Mouse (Mus musculus) lung, embryonic 14.5 days (tissue): ENCODE data around the gene Dnaja1. TPM values are rescaled to one million over a fixed set of nuclear protein-coding genes. Genes with fewer than 3 reads are reported as not detected.
A peak's percentile ranks its signal among the peaks of the same experiment; 100 is the strongest.

Source experiments
- ATAC-seq: fragments of 200-750 bp; cut with Nextera tagmentation; 2 replicates; pipeline ENCODE4 v1.8.0; 2017; ENCODE audit warnings: mild to moderate bottlenecking, moderate TSS enrichment, moderate library complexity; ENCODE audit not compliant: insufficient read depth
- DNase-seq: peaks from one replicate; pipeline ENCODE4 v3.0.0-alpha.2; 2015
- H3K27ac ChIP-seq: fragments of 300-500 bp; sonication (generic); 2 replicates; pipeline ENCODE4 v1.5.1; 2014; ENCODE audit warnings: low read depth, mild to moderate bottlenecking, moderate library complexity
- H3K27me3 ChIP-seq: fragments of 300-500 bp; sonication (generic); 2 replicates; pipeline ENCODE4 v1.6.1; 2014; ENCODE audit warnings: low read length, control low read depth; ENCODE audit not compliant: insufficient read depth
- H3K36me3 ChIP-seq: fragments of 300-500 bp; sonication (generic); 2 replicates; pipeline ENCODE4 v1.6.1; 2014; ENCODE audit warnings: control low read depth; ENCODE audit not compliant: insufficient read depth
- H3K4me1 ChIP-seq: fragments of 300-500 bp; sonication (generic); 2 replicates; pipeline ENCODE4 v1.6.1; 2014; ENCODE audit warnings: antibody characterized with exemption, control low read depth; ENCODE audit not compliant: insufficient read depth
- H3K4me2 ChIP-seq: fragments of 300-500 bp; sonication (generic); 2 replicates; pipeline ENCODE4 v1.6.1; 2014; ENCODE audit warnings: mild to moderate bottlenecking
- H3K4me3 ChIP-seq: fragments of 300-500 bp; sonication (generic); 2 replicates; pipeline ENCODE4 v1.5.1; 2014; ENCODE audit warnings: low read depth, low read length
- H3K9ac ChIP-seq: fragments of 300-500 bp; sonication (generic); 2 replicates; pipeline ENCODE4 v1.6.1; 2014
- H3K9me3 ChIP-seq: fragments of 300-500 bp; sonication (generic); 2 replicates; pipeline ENCODE4 v1.6.1; 2016; ENCODE audit warnings: low read depth, low read length, control low read depth
- CTCF ChIP-seq: IDR thresholded peaks from 2 replicates; pipeline ENCODE4 v1.5.1; 2016; ENCODE audit warnings: antibody characterized with exemption, low read depth
- WGBS: fragments of 180-500 bp; shearing (Covaris S2); extraction: QIAGEN DNeasy Blood & Tissue Kit; methylation state at CpG from one replicate; pipeline ENCODE4 v1.1.7; 2014; 5-methylcytosine and 5-hydroxymethylcytosine counted together
- microRNA counts: library from miRNA; unstranded; fragments of <30 nt; microRNA quantifications from one replicate; lab custom pipeline; 2016
- microRNA-seq: library from miRNA; unstranded; fragments of <30 nt; microRNA quantifications from one replicate; pipeline ENCODE4, GENCODE M21; 2016; ENCODE audit warnings: borderline number of aligned reads
- polyA plus RNA-seq: library from polyadenylated mRNA; unstranded; fragments of >200 nt; fragmentation: Nextera tagmentation; extraction: Ambion mirVana; gene quantifications from 2 replicates; pipeline ENCODE4 v1.2.1, GENCODE M21; 2014

The Dnaja1 gene
- polyA plus RNA-seq, 1 experiment from 2014 or later = 393 TPM

DNA sequence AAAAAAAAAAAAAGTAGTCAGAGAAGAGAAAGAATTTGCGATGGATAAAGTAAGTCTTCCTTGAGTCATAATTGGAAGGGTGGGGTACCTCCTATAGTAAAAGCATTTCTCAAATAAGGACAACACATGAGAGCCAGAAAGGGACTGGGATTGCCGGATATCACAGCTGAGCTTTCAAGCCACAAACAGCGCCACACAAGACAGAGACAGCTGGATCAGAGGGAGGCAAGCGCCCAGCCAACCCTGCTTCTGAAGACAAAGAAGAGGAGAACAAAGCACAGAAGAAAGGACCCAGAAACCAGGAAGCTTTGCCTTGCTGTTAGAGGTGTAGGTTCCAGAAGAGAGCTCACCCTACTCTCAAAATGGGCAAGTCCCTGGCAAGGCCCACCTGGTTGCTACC, 64.6 kb downstream of the Dnaja1 start:
- Histone ChIP-seq H3K27me3 (no peaks in the 10 kb centered on the region), H3K36me3 (no peaks in the 10 kb centered on the region), H3K4me2 (no peak overlapping the region), H3K9ac (no peak overlapping the region), H3K9me3 (no peaks in the 10 kb centered on the region), H3K4me1 (peaks cover under 1% of the 10 kb centered on the region; the same call in 1 of the 2 replicates), H3K4me3 (no peak overlapping the region), H3K27ac (no peak overlapping the region)
- 81% methylated on average over 4 of the region's 4 CpGs for WGBS
- TF ChIP-seq CTCF = no peak
- DNase-seq (no peak), ATAC-seq (no peak)

MicroRNAs within 50 kb of the gene (microRNA counts, 519-probe panel; counts per million panel counts)
- microRNA mmu-miR-207 (lab: Ali Mortazavi, UCI) = 906 counts per million, percentile 4 among the panel's probes with 10 or more counts

Small RNA genes lying within 50 kb of the gene (microRNA-seq; reads per million reads assigned to microRNA genes)
- not detected for gene Mir207

Other genes with a start within 250 kb of the Dnaja1 start
- gene Tmem215, start 250.0 kb upstream of the Dnaja1 start, polyA plus RNA-seq = 0.65 and 0.80 TPM in 2 replicates
- gene Aptx, start 19.0 kb upstream of the Dnaja1 start, polyA plus RNA-seq = 28.3 and 29.1 TPM in 2 replicates
- 159 and 165 TPM in 2 replicates for gene Smu1, start 35.8 kb downstream of the Dnaja1 start, polyA plus RNA-seq
- 64.4 and 66.5 TPM in 2 replicates for gene B4galt1, start 131.9 kb downstream of the Dnaja1 start, polyA plus RNA-seq
- 0.58 TPM in 1 of 2 replicates, not detected in the other for gene Spink4, start 197.9 kb downstream of the Dnaja1 start, polyA plus RNA-seq
- gene Bag1, start 226.1 kb downstream of the Dnaja1 start, polyA plus RNA-seq = 210 and 228 TPM in 2 replicates
- gene Chmp5, start 226.3 kb downstream of the Dnaja1 start, polyA plus RNA-seq = 90.7 and 97.6 TPM in 2 replicates
- gene Nfx1, start 248.8 kb downstream of the Dnaja1 start, polyA plus RNA-seq = 95.7 and 96.9 TPM in 2 replicates